Mouse (Mus musculus) gastrocnemius, adult 8-10 months (tissue): ENCODE data around the gene Wdr91. TPM values are rescaled to one million over a fixed set of nuclear protein-coding genes. Genes with fewer than 3 reads are reported as not detected.
A peak's percentile ranks its signal among the peaks of the same experiment; 100 is the strongest.

ENCODE experiments used
- DNase-seq, 2 experiments: peaks; one replicate each; pipeline ENCODE4 v3.0.0; 2022; ENCODE audit warnings: low spot score in 2 of 2
- total RNA-seq, 4 experiments: library from RNA; stranded (reverse); gene quantifications; 2 replicates each; pipeline ENCODE4 v1.2.4; 2022

Wdr91 gene
- total RNA-seq: 1 to 10 TPM; 3.6 to 5.1 (median 4.9) TPM

- DNase-seq: peak; percentile 89 to 90
These were observed at the start of gene Wdr91 for GRCm38 (mm10) chr6:34910371-34911219. TSS of gene Wdr91 (minus strand) at chr6:34910876.

- no peak for DNase-seq
These were observed 48.5 kb upstream of the Wdr91 start for GRCm38 (mm10) chr6:34959131-34959530.

- no peak for DNase-seq
These were observed 45.2 kb upstream of the Wdr91 start for GRCm38 (mm10) chr6:34955862-34956241.

- no peak for DNase-seq
These were observed 44.5 kb upstream of the Wdr91 start for GRCm38 (mm10) chr6:34954926-34955861.

GRCm38 (mm10) chr6:34951956-34952667 lies 41.4 kb upstream of the Wdr91 start:
- no peak for DNase-seq

- DNase-seq: no peak
These were observed 40.8 kb upstream of the Wdr91 start for GRCm38 (mm10) chr6:34951518-34951917.

- DNase-seq: no peak
These were observed 37.8 kb upstream of the Wdr91 start for GRCm38 (mm10) chr6:34948461-34948860.

GRCm38 (mm10) chr6:34946486-34947079 lies 35.9 kb upstream of the Wdr91 start:
- no peak for DNase-seq

- no peak for DNase-seq
These were observed 32.8 kb upstream of the Wdr91 start for GRCm38 (mm10) chr6:34943499-34943898.

- no peak for DNase-seq
These were observed 31.8 kb upstream of the Wdr91 start for GRCm38 (mm10) chr6:34942446-34942845.

GRCm38 (mm10) chr6:34941496-34941895 lies 30.8 kb upstream of the Wdr91 start:
- DNase-seq: no peak

- no peak for DNase-seq
These were observed 28.8 kb upstream of the Wdr91 start for GRCm38 (mm10) chr6:34939451-34939850.

- no peak for DNase-seq
These were observed 28.3 kb upstream of the Wdr91 start for GRCm38 (mm10) chr6:34938929-34939325.

- no peak for DNase-seq
These were observed 27.7 kb upstream of the Wdr91 start for GRCm38 (mm10) chr6:34938280-34938928.

GRCm38 (mm10) chr6:34936743-34937142 lies 26.1 kb upstream of the Wdr91 start:
- DNase-seq: no peak

- no peak for DNase-seq
These were observed 22.0 kb upstream of the Wdr91 start for GRCm38 (mm10) chr6:34932633-34933032.

- DNase-seq: no peak
These were observed 16.9 kb upstream of the Wdr91 start for GRCm38 (mm10) chr6:34927594-34927993.

GRCm38 (mm10) chr6:34927156-34927555 lies 16.5 kb upstream of the Wdr91 start:
- peak; percentile 52 to 64 for DNase-seq

GRCm38 (mm10) chr6:34921941-34922340 lies 11.3 kb upstream of the Wdr91 start:
- DNase-seq: no peak

GRCm38 (mm10) chr6:34920631-34921030 lies 10.0 kb upstream of the Wdr91 start:
- DNase-seq: no peak

- no peak for DNase-seq
These were observed 9.3 kb upstream of the Wdr91 start, which contains the start of gene Stra8 for GRCm38 (mm10) chr6:34919956-34920355. TSS of gene Stra8 (plus strand) at chr6:34920163.
